Mouse (Mus musculus) neural tube, embryonic 11.5 days (tissue): ENCODE measurements at regions not wholly inside any gene's neighbourhood (a gene's known extent, or its start where the extent isn't known, plus 50 kb on each side); places are given as distances from the start of the nearest gene placed in this dataset.

Experiments used
- ATAC-seq: fragments of 200-750 bp; cut with Nextera tagmentation; 2 replicates; pipeline ENCODE4 v1.8.0; 2017; ENCODE audit warnings: moderate number of reproducible peaks, mild to moderate bottlenecking, moderate TSS enrichment, moderate library complexity; ENCODE audit not compliant: insufficient read depth, low FRiP score, low TSS enrichment
- DNase-seq: peaks from one replicate; pipeline ENCODE4 v3.0.0-alpha.2; 2015; ENCODE audit warnings: low spot score
- H3K27ac ChIP-seq: fragments of 300-500 bp; sonication (generic); 2 replicates; pipeline ENCODE4 v1.5.1; 2014; ENCODE audit warnings: low read depth, mild to moderate bottlenecking, low read length
- H3K27me3 ChIP-seq: fragments of 300-500 bp; sonication (generic); 2 replicates; pipeline ENCODE4 v1.6.1; 2014; ENCODE audit warnings: mild to moderate bottlenecking, low read length, mixed read lengths; ENCODE audit not compliant: control insufficient read depth, insufficient read depth
- H3K36me3 ChIP-seq: fragments of 300-500 bp; sonication (generic); 2 replicates; pipeline ENCODE4 v1.6.1; 2014; ENCODE audit warnings: mild to moderate bottlenecking, low read length, moderate library complexity, mixed read lengths; ENCODE audit not compliant: control insufficient read depth, insufficient read depth
- H3K4me1 ChIP-seq: fragments of 300-500 bp; sonication (generic); 2 replicates; pipeline ENCODE4 v1.6.1; 2014; ENCODE audit warnings: low read length, mixed read lengths; ENCODE audit not compliant: control insufficient read depth, insufficient read depth
- H3K4me2 ChIP-seq: fragments of 300-500 bp; sonication (generic); 2 replicates; pipeline ENCODE4 v1.6.1; 2014; ENCODE audit warnings: low read depth, mild to moderate bottlenecking, moderate library complexity
- H3K4me3 ChIP-seq: fragments of 300-500 bp; sonication (generic); 2 replicates; pipeline ENCODE4 v1.5.1; 2014; ENCODE audit warnings: low read depth, low read length
- H3K9ac ChIP-seq: fragments of 300-500 bp; sonication (generic); 2 replicates; pipeline ENCODE4 v1.6.1; 2014; ENCODE audit warnings: mild to moderate bottlenecking, low read length
- H3K9me3 ChIP-seq: fragments of 300-500 bp; sonication (generic); 2 replicates; pipeline ENCODE4 v1.6.1; 2016; ENCODE audit warnings: low read length; ENCODE audit not compliant: control insufficient read depth
- WGBS: fragments of 180-500 bp; shearing (Covaris S2); extraction: QIAGEN DNeasy Blood & Tissue Kit; methylation state at CpG from one replicate; pipeline ENCODE4 v1.1.7; 2014; 5-methylcytosine and 5-hydroxymethylcytosine counted together

DNA sequence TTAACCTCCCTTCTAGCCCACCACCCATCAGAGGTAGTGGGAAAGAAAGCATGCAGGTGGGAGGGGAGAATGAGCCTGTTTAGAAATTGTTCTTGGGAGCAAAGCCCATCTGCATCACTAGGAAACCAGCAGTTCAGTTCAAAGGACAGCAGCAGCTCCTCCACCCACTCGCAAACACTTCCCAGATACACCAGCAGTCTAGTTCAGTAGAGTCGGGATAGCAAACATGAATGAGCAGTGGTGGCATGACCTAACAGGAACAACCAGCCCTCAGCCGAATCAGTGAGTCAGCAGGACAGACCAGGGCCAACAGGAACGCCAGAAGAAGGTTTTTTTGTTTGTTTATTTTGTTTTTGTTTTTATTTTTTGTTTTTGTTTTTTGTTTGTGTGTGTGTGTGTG, 74.5 kb upstream of the Zfp648 start:
- no peak overlapping the region for H3K27ac ChIP-seq
- no peak overlapping the region for H3K4me2 ChIP-seq
- no peak overlapping the region for H3K4me3 ChIP-seq
- no peak overlapping the region for H3K9ac ChIP-seq
- H3K4me1 ChIP-seq: no peaks in the 10 kb centered on the region
- ATAC-seq (no peak), DNase-seq (no peak)
- H3K27me3 ChIP-seq: no peaks in the 10 kb centered on the region
- no peaks in the 10 kb centered on the region for H3K36me3 ChIP-seq
- 74% methylated on average over 4 of the region's 4 CpGs for WGBS
- H3K9me3 ChIP-seq: no peaks in the 10 kb centered on the region

GRCm38 (mm10) chr1:154139488-154139887, 61.5 kb upstream of the Zfp648 start:
- H3K9ac ChIP-seq: no peak overlapping the region
- no peak overlapping the region for H3K4me2 ChIP-seq
- 73% methylated on average over 4 of the region's 4 CpGs for WGBS
- no peak overlapping the region for H3K4me3 ChIP-seq
- H3K27me3 ChIP-seq: no peaks in the 10 kb centered on the region
- no peak overlapping the region for H3K27ac ChIP-seq
- no peaks in the 10 kb centered on the region for H3K9me3 ChIP-seq
- no peaks in the 10 kb centered on the region for H3K4me1 ChIP-seq
- H3K36me3 ChIP-seq: no peaks in the 10 kb centered on the region
- DNase-seq (no peak), ATAC-seq (no peak)

- Histone ChIP-seq H3K27ac (no peak overlapping the region), H3K4me3 (no peak overlapping the region), H3K27me3 (no peaks in the 10 kb centered on the region), H3K4me2 (no peak overlapping the region), H3K4me1 (no peaks in the 10 kb centered on the region), H3K9ac (no peak overlapping the region), H3K9me3 (no peaks in the 10 kb centered on the region), H3K36me3 (no peaks in the 10 kb centered on the region)
- ATAC-seq: no peak
- 71% methylated on average over 1 of the region's 1 CpGs for WGBS
- no peak for DNase-seq
Observed at GRCm38 (mm10) chr1:154143691-154144090, 57.3 kb upstream of the Zfp648 start.

- Histone ChIP-seq H3K4me2 (no peak overlapping the region), H3K4me3 (no peak overlapping the region), H3K9ac (no peak overlapping the region), H3K27ac (no peak overlapping the region), H3K4me1 (no peaks in the 10 kb centered on the region), H3K27me3 (no peaks in the 10 kb centered on the region), H3K9me3 (no peaks in the 10 kb centered on the region), H3K36me3 (no peaks in the 10 kb centered on the region)
- 87% methylated on average over 3 of the region's 3 CpGs for WGBS
- DNase-seq (no peak), ATAC-seq (no peak)
Observed at GRCm38 (mm10) chr1:154147001-154147571, 53.9 kb upstream of the Zfp648 start.

DNA sequence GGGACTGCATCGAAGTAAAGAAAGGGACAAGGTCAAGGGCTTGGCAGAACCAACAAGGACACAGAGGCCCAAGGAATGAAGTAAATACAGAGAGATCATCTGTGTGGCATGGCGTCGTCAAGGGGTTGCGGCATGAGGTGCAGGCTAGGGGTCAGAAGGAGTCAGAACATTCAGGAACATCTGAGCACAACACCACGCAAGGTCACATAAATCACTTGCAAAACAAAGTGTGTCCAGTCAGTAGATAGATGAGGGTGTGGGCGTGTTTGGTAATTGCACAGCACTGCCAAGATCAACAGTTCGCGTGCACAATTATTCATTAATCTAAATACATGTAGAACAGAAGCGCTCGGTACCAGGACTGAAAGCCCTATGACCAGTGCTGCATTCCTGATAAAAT, 52.0 kb upstream of the Zfp648 start:
- Histone ChIP-seq H3K4me2 (no peak overlapping the region), H3K9ac (no peak overlapping the region), H3K9me3 (no peaks in the 10 kb centered on the region), H3K27ac (no peak overlapping the region), H3K4me3 (no peak overlapping the region), H3K27me3 (no peaks in the 10 kb centered on the region), H3K36me3 (no peaks in the 10 kb centered on the region), H3K4me1 (no peaks in the 10 kb centered on the region)
- 79% methylated on average over 10 of the region's 10 CpGs for WGBS
- ATAC-seq: no peak
- no peak for DNase-seq

GRCm38 (mm10) chr1:154149431-154150143, 51.4 kb upstream of the Zfp648 start:
- ATAC-seq: no peak
- Histone ChIP-seq H3K4me1 (no peaks in the 10 kb centered on the region), H3K27me3 (no peaks in the 10 kb centered on the region), H3K9ac (no peak overlapping the region), H3K4me3 (no peak overlapping the region), H3K36me3 (no peaks in the 10 kb centered on the region), H3K9me3 (no peaks in the 10 kb centered on the region), H3K27ac (no peak overlapping the region), H3K4me2 (no peak overlapping the region)
- DNase-seq: no peak
- 74% methylated on average over 1 of the region's 1 CpGs for WGBS

GRCm38 (mm10) chr1:154150167-154150851, 50.7 kb upstream of the Zfp648 start:
- H3K9me3 ChIP-seq: no peaks in the 10 kb centered on the region
- no peak overlapping the region for H3K4me2 ChIP-seq
- no peak for ATAC-seq
- no peak overlapping the region for H3K9ac ChIP-seq
- no peaks in the 10 kb centered on the region for H3K27me3 ChIP-seq
- no peaks in the 10 kb centered on the region for H3K4me1 ChIP-seq
- no peaks in the 10 kb centered on the region for H3K36me3 ChIP-seq
- H3K27ac ChIP-seq: no peak overlapping the region
- no peak for DNase-seq
- H3K4me3 ChIP-seq: no peak overlapping the region
- WGBS: 37% methylated on average over 8 of the region's 8 CpGs
